Mouse (Mus musculus) bone marrow, adult 2 months (tissue): Measurements from ENCODE around the gene Bscl2. TPM values are rescaled to one million over a fixed set of nuclear protein-coding genes. Genes with fewer than 3 reads are reported as not detected.

Experiments
- H3K27ac ChIP-seq: fragments of 200-500 bp; 2 replicates; pipeline ENCODE4 v1.5.1; 2012; ENCODE audit warnings: low read depth, mild to moderate bottlenecking, control low read depth, inconsistent platforms, low read length; ENCODE audit not compliant: control insufficient read depth, poor library complexity, insufficient read depth
- H3K4me1 ChIP-seq: fragments of 200-500 bp; 2 replicates; pipeline ENCODE4 v1.6.1; 2011; ENCODE audit warnings: low read length; ENCODE audit not compliant: control insufficient read depth, insufficient read depth
- H3K4me3 ChIP-seq: fragments of 200-500 bp; replicated peaks from 2 replicates; pipeline ENCODE3; 2011; ENCODE audit warnings: mild to moderate bottlenecking, low read depth, low read length, control low read depth; ENCODE audit not compliant: control insufficient read depth
- CTCF ChIP-seq: fragments of 200-500 bp; IDR thresholded peaks from 2 replicates; pipeline ENCODE4 v1.5.1; 2011; ENCODE audit warnings: low read length, control low read depth; ENCODE audit not compliant: control insufficient read depth, insufficient read depth
- POLR2A ChIP-seq: fragments of 200-500 bp; IDR thresholded peaks from 2 replicates; pipeline ENCODE4 v1.6.1; 2011; ENCODE audit warnings: low read depth, mild to moderate bottlenecking, control low read depth, low read length, borderline replicate concordance; ENCODE audit not compliant: control insufficient read depth
- whole genome bisulfite sequencing: fragments of 180-500 bp; shearing (Covaris S2); methylation state at CpG from one replicate; pipeline ENCODE4 v1.1.7; 2018; 5-methylcytosine and 5-hydroxymethylcytosine counted together
- polyA plus RNA-seq: library from polyadenylated mRNA; stranded (reverse); fragments of >200 nt; gene quantifications from 2 replicates; pipeline ENCODE4 v1.2.4, GENCODE M21; 2011; ENCODE audit warnings: low replicate concordance; ENCODE audit not compliant: missing spikeins, insufficient read depth, insufficient read length

The Bscl2 gene
- polyA plus RNA-seq, 1 experiment, result 46.2 TPM

GRCm38 (mm10) chr19:8803879-8804660 is 33.2 kb upstream of the Bscl2 start:
- H3K4me3 ChIP-seq, result no peak overlapping the region
- H3K27ac ChIP-seq, result no peak overlapping the region
- TF ChIP-seq CTCF (no peak), POLR2A (no peak)
- 69% methylated on average over 11 of the region's 11 CpGs for WGBS
- peaks cover 2% of the 10 kb centered on the region; the same call in 1 of the 2 replicates for H3K4me1 ChIP-seq

DNA sequence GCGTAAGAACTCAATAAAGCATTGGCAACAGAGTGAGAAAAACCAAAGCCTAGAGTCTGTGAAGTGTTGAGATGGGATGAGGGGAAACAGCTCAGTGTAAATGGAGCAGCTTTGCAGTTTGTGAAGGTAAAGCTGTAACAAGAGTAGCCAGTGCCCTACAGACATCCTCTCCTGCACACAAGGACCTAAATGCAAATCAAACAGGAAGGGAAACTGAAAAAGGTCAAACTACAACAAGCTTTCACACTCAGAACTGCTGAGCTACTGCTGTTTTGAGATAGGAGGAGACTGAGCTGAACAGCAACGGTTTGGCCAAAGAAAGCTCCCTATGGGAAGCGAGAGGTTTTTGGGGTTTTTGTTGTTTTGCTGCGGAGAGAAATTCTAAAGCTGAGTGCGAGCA is 30.5 kb upstream of the Bscl2 start:
- Histone ChIP-seq H3K4me3 (no peak overlapping the region), H3K4me1 (peaks cover 2% of the 10 kb centered on the region; the same call in 1 of the 2 replicates), H3K27ac (peak overlapping the region; percentile 73)
- 88% methylated on average over 5 of the region's 5 CpGs for WGBS
- TF ChIP-seq POLR2A (no peak), CTCF (no peak)

DNA sequence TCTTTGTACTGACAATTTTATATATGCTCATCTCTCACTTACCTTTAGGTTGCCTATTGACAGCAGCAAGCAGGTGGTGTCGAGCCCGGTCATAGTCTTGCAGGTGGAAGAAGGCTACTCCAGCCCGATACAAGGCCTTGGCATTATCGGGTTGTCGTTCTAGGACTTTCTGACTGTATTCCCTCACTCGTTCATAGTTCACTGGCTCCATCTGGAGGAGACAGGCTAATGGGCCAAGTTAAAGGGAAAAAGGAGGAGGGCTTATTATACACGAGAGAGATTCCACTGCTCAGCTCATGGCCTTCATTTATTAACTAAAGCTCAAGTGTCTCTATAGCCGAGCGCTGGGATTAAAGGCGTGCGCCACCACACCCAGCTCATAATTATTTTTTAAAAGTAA is 21.5 kb upstream of the Bscl2 start:
- 84% methylated on average over 11 of the region's 11 CpGs for WGBS

GRCm38 (mm10) chr19:8817001-8817400 is 20.3 kb upstream of the Bscl2 start:
- no peak overlapping the region for H3K27ac ChIP-seq
- WGBS, result 71% methylated on average over 3 of the region's 3 CpGs
- peaks cover 1% of the 10 kb centered on the region; the same call in 1 of the 2 replicates for H3K4me1 ChIP-seq
- no peak for TF ChIP-seq POLR2A
- H3K4me3 ChIP-seq, result no peak overlapping the region

More for the DNA sequence above, 21.5 kb upstream of the Bscl2 start:
- TF ChIP-seq CTCF, result no peak
- no peak for TF ChIP-seq POLR2A
- H3K4me3 ChIP-seq, result no peak overlapping the region
- no peak overlapping the region for H3K27ac ChIP-seq
- H3K4me1 ChIP-seq, result no peaks in the 10 kb centered on the region

- 5% methylated on average over 14 of the region's 14 CpGs for WGBS
- H3K27ac ChIP-seq, result peak overlapping the region; percentile 44
- peaks cover 1% of the 10 kb centered on the region; the same call in 1 of the 2 replicates for H3K4me1 ChIP-seq
- no peak for TF ChIP-seq POLR2A
- TF ChIP-seq CTCF, result no peak
- H3K4me3 ChIP-seq, result peak overlapping the region; percentile 98
Measured at GRCm38 (mm10) chr19:8818301-8818798, 18.9 kb upstream of the Bscl2 start.

DNA sequence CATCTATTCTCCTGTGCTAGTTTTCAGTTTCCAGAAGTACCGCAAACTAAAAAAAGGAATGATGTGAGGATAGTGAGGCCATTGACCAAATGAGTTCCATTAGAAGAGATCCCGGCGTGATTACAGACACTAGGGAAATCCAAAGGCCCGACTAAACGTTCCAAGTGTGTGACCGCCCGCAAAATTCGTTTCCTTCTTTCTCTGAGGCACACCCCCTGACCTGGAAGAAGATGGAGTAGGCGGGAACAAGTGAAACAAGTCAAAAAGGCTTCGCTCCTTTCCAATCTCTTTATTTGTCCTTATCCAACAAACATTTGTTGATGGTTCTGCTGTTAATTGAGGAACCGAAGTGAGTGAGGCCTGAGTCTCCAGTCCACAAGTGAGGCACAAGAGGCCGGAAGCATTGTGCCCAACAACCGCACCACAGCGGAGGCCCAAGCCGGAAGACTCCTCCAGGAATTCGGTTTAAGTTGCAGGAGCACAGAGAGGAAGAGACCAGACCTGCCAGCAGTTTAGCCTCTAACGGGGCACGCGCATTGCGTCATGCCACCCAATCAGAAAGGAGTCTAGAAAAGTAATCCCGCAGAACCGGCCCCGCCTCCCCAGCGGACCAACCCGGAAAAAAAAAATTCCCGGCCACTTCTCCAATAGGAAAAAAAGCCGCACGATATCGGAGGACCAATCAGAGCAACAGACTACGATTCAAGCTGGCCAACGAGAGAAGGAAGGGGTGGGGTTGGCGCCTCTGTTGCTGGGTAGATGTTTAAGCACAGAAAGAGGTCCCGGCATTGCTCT is 18.3 kb upstream of the Bscl2 start, which contains the start of gene Ttc9c:
TSS of gene Ttc9c (minus strand) at position 533 of the 795 bp plus-strand sequence.
- peak; percentile 72 for TF ChIP-seq POLR2A
- no peak for TF ChIP-seq CTCF
- Histone ChIP-seq H3K27ac (peak within 1 kb of the TSS; percentile 98), H3K4me3 (peak within 1 kb of the TSS; percentile 98), H3K4me1 (peaks cover 1% of the 10 kb centered on the region; the same call in 1 of the 2 replicates)
- WGBS, result under 1% methylated on average over 33 of the region's 33 CpGs

DNA sequence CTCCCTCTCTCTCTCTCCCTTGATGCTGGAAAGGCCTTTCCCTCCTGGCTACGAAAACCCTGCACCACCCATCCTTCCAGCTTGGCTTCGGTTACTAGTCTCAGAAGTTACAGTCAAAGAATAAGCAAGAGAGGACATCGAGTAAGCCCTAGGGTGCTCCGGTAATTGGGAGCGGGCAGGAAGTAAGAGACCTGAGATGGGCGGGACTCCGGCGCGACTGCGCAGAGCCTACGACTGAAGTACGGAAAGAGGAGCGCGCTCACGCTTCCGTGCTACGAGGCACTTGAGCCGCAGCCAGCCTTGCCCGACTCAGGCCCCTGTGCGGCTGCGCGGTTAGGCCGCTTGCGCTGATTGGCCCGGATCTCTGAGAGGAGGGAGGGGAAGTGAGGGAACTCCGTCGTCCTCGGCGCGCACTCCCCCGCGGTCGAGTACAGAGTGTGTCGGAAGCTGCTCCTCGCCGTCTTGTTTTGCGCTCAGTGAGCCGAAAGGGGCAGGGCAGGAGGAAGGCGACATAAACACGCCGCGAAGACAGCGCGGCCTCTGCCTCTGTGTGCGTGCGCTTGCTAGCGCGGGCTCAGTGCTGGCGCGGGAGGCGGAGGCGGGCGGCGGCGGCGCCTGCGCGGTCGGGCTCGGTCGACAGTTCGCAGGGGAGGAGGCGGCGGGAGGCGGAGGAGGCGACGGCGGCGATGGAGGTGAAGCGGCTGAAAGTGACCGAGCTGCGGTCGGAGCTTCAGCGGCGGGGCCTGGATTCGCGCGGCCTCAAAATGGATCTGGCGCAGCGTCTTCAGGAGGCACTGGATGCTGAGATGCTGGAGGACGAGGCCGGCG is 17.5 kb upstream of the Bscl2 start, which contains the start of gene Hnrnpul2:
TSS of gene Hnrnpul2 (plus strand) at position 415 of the 828 bp plus-strand sequence.
- Histone ChIP-seq H3K27ac (peak within 1 kb of the TSS; percentile 98), H3K4me3 (peak within 1 kb of the TSS; percentile 98), H3K4me1 (peaks cover 1% of the 10 kb centered on the region; the same call in 1 of the 2 replicates)
- TF ChIP-seq CTCF (0 out of 2 replicates have a peak, but pooled peaks have one; percentile 8), POLR2A (peak; percentile 99)
- under 1% methylated on average over 83 of the region's 83 CpGs for WGBS

- TF ChIP-seq CTCF (no peak), POLR2A (peak; percentile 22; the same call in 1 of the 2 replicates)
- H3K27ac ChIP-seq, result peak overlapping the region; percentile 98
- WGBS, result under 1% methylated on average over 48 of the region's 48 CpGs
- peak overlapping the region; percentile 98 for H3K4me3 ChIP-seq
- H3K4me1 ChIP-seq, result peaks cover 1% of the 10 kb centered on the region; the same call in 1 of the 2 replicates
Measured at GRCm38 (mm10) chr19:8820424-8820956, 16.8 kb upstream of the Bscl2 start.
